Mouse (Mus musculus): ENCODE results near the gene Spdye4c. TPM values are rescaled to one million over a fixed set of nuclear protein-coding genes. Genes with fewer than 3 reads are reported as not detected.

Spdye4c gene
- polyA plus RNA-seq, 1 experiment from 2014 or later, result not detected

DNA sequence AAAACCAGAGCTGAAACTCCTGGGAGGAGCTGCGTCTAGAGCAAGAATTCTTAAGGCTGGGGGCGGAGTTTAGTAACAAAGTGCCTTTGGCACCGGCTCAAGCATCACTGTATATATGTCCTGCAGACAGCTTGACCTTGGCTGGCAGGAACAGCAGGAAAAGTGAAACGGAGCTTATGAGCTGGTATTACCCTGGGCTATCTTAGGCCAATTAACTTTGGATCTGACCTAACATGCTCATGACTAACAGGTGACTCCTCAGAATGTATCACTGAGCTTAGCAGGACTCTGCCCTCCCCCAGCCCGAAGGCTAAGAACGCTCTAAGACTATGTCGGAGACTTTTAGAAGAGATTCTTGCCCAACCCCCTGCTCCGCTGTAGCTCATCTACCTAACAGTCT is 25.1 kb upstream of the Spdye4c start:
- peaks cover 15% of the 10 kb centered on the region for H3K4me1 ChIP-seq
- no peak overlapping the region for H3K4me3 ChIP-seq
- no peaks in the 10 kb centered on the region for H3K36me3 ChIP-seq (replicated peaks)
- no peaks in the 10 kb centered on the region for H3K9me3 ChIP-seq
- H3K27me3 ChIP-seq (ENCODE audit: poor library complexity, severe bottlenecking), result no peaks in the 10 kb centered on the region
- DNase-seq (ENCODE audit: extremely low spot score, low spot score), result no peak
- 68% methylated on average over 8 of the region's 8 CpGs for WGBS
- H3K27ac ChIP-seq, result no peak overlapping the region

DNA sequence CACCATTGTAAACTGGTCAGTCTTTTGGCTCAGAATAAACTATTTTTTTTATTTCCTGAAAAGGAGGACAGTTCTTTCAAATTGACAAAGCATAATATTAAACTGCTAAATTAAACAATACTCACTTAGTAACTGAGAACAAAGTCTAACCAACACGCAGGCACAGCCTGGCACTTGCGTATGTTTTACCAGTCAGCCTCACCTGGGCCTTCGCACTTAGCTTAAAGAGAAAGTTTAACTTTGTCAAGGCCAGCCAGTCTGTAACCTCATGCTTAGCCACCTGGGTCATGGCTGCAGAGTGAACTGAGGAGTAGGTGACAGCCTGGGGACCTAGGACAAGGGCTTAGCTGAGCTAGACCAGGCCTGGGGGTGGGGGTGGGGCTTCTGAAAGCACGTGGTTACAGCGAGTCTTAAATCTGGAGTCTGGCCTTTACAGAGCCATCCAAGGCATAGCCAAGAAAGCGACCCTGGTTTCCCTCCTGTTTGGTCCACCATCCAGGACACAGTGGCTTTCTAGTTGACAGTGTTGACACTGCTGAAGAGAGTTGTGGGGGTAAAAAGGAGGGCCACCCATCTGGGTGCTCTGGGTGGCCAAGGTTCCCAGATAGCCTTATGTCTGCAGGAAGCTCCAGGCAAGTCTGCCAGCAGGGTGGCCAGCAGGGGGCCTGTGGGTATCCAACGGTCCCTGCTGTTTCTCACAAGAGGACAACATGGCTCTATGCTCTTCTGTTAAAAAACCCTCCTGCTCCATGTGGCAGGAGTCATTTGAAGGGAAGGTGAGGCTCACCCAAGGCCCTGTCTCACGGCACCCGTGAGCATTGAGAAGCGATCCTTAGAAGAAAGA is 24.5 kb upstream of the Spdye4c start:
- 73% methylated on average over 10 of the region's 10 CpGs for WGBS
- DNase-seq (ENCODE audit: extremely low spot score, low spot score), result no peak
- Histone ChIP-seq H3K27ac (no peak overlapping the region), H3K9me3 (no peaks in the 10 kb centered on the region), H3K36me3 (replicated peaks) (no peaks in the 10 kb centered on the region), H3K27me3 (ENCODE audit: poor library complexity, severe bottlenecking) (no peaks in the 10 kb centered on the region), H3K4me1 (peaks cover 15% of the 10 kb centered on the region), H3K4me3 (no peak overlapping the region)

DNA sequence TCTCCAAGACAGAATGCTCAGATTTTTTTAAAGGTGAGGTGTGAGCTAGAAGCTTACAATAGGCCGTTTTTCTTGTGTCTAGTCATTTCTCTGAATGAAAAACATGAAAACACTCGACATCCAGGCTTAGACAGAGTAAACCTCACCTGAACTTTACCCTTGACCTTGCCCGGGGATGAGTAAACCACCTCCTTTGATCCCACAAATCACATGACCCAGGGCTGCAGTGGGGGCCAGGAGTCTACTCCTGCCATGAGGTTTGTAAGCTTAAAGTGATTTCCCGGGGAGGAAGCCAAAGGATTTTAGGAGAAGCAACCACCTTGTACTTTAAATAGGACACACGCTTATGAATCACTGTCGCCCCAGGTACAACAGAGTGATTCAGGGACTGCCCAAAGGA is 23.0 kb upstream of the Spdye4c start:
- no peak overlapping the region for H3K4me3 ChIP-seq
- 81% methylated on average over 6 of the region's 6 CpGs for WGBS
- no peaks in the 10 kb centered on the region for H3K27me3 ChIP-seq (ENCODE audit: poor library complexity, severe bottlenecking)
- no peak for DNase-seq (ENCODE audit: extremely low spot score, low spot score)
- peaks cover 15% of the 10 kb centered on the region for H3K4me1 ChIP-seq
- H3K36me3 ChIP-seq (replicated peaks), result no peaks in the 10 kb centered on the region
- H3K9me3 ChIP-seq, result no peaks in the 10 kb centered on the region
- no peak overlapping the region for H3K27ac ChIP-seq

DNA sequence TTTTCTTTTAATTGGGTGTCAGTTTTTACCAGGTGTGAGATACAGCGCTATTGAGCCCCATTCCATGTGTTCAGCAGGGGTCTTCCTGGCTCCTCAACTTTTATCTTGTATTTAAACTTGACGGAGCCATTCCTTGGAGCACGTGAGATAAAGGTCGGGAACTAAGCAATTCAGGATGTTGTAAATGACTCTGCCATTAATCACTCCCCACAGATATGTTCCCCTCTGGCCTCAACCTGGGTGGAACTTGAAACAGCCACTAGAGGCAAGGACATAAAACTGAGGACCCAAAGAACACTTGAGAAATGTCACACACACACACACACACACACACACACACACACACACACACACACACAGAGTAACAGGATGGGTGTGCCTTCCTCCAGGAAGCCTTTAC is 22.5 kb upstream of the Spdye4c start:
- Histone ChIP-seq H3K36me3 (replicated peaks) (no peaks in the 10 kb centered on the region), H3K27ac (no peak overlapping the region), H3K27me3 (ENCODE audit: poor library complexity, severe bottlenecking) (no peaks in the 10 kb centered on the region), H3K4me1 (peaks cover 15% of the 10 kb centered on the region), H3K4me3 (no peak overlapping the region), H3K9me3 (no peaks in the 10 kb centered on the region)
- DNase-seq (ENCODE audit: extremely low spot score, low spot score), result no peak
- 90% methylated on average over 4 of the region's 4 CpGs for WGBS

DNA sequence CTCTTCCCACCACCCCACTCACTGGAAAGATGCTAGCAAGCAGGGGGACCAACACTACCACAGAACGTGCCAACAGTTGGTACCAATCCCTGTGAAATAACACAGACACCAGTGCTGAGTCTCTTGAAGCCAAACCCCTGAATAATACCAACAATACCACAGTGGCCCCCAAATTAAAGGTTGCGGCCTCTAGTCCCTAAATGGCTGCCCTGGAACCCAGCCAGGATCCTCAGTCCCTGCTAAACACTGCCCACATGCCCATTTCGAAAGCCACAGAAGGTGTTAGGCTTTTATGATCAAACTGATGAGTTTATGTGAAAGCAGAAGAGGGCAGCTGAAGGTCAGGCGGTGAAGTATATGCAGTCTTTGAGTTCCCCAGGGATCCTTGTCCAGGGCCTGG is 20.0 kb upstream of the Spdye4c start:
- Histone ChIP-seq H3K36me3 (replicated peaks) (no peaks in the 10 kb centered on the region), H3K27me3 (ENCODE audit: poor library complexity, severe bottlenecking) (0 out of 2 replicates have a peak, but pooled peaks cover 3% of the 10 kb centered on the region), H3K4me1 (peaks cover 10% of the 10 kb centered on the region), H3K4me3 (no peak overlapping the region), H3K9me3 (no peaks in the 10 kb centered on the region), H3K27ac (no peak overlapping the region)
- 88% methylated on average over 4 of the region's 4 CpGs for WGBS
- no peak for DNase-seq (ENCODE audit: extremely low spot score, low spot score)

DNA sequence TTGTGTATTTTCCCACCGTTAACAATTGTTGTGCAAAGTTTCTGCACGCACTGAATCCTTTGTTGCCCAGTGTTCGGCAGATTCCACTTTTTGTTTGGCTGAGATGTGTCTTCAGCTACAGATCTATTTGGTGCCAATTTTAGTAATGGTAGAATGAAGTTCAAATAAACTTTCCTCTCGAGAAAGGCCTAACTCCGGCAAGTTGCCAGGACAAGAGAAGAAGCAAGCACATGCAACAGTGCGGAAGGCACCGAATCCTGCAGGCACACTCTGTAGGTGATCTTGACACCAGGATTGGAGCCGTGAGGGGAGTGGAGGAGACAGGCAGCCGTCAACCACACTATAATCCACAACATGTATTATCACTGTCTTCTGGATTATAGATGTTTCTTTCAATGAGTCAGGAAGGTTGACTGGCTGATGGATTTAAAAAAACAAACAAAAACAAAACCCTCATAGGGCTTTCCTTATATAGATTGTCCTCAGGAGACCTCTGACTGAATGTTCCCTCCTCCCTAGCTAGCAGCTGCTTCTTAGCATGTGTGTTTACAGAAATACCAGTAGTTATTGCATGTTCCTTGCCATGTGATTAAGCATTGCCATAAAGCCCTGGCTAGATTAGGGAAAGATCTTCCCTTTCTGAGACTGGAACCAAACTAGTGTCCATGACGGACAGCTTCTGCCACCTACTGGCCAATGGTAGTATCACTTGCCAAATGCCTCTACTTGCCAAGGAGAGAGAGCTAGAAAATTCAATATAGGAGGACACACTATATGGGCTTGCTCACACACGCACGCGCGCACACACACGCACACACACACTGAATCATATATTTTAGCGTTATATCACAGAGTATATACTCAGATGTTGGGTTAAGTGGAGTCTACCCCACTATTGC is 18.0 kb upstream of the Spdye4c start:
- DNase-seq (ENCODE audit: extremely low spot score, low spot score), result peak; percentile 79
- Histone ChIP-seq H3K4me1 (no peaks in the 10 kb centered on the region), H3K27ac (no peak overlapping the region), H3K27me3 (ENCODE audit: poor library complexity, severe bottlenecking) (0 out of 2 replicates have a peak, but pooled peaks cover 3% of the 10 kb centered on the region), H3K4me3 (no peak overlapping the region), H3K36me3 (replicated peaks) (no peaks in the 10 kb centered on the region), H3K9me3 (no peaks in the 10 kb centered on the region)
- WGBS, result 55% methylated on average over 16 of the region's 16 CpGs

DNA sequence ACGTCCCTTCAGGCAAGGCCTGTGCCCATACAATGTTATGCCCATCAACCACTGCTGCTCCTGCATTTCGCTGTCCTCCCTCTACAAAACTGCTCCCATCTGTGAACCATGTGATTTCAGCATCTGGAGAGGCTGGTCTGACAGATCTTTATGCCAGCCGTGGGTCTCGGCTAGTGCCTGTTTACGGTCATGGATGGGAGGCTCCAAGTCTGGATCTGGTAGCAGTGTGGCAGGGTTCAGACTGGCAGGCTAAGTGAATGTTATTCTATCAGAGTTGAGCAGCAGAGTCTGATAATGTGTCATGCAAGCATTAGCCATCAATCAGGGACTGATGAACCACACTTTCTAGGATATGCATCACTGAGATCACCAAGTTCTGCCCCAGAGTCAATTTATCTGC is 8.1 kb upstream of the Spdye4c start:
- H3K4me3 ChIP-seq, result no peak overlapping the region
- H3K9me3 ChIP-seq, result no peaks in the 10 kb centered on the region
- no peak overlapping the region for H3K27ac ChIP-seq
- H3K36me3 ChIP-seq (replicated peaks), result no peaks in the 10 kb centered on the region
- no peaks in the 10 kb centered on the region for H3K27me3 ChIP-seq (ENCODE audit: poor library complexity, severe bottlenecking)
- WGBS, result 74% methylated on average over 5 of the region's 5 CpGs
- no peak for DNase-seq (ENCODE audit: extremely low spot score, low spot score)
- H3K4me1 ChIP-seq, result peaks cover 11% of the 10 kb centered on the region

DNA sequence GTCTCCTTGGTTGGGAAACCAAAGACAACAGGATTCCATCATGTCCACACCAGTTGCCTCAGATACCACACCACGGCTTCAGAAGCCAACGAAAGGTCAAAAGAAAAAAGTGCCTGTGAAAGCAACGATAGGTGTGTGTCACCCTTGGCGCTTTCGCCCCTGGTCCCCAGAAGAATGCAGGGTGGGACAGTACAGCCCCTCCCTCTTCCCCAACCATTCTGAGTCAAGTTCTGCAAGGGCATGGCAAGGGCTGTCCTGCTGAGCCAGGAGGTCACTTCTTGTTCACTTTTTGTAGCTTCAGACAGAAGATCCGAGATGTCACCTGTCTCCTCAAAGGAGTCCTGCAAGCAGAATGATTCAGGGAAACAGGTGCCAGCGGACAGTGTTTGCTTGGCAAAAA is 1.3 kb downstream of the Spdye4c start:
- no peak for DNase-seq (ENCODE audit: extremely low spot score, low spot score)
- no peaks in the 10 kb centered on the region for H3K4me1 ChIP-seq
- H3K27me3 ChIP-seq (ENCODE audit: poor library complexity, severe bottlenecking), result no peaks in the 10 kb centered on the region
- H3K36me3 ChIP-seq (replicated peaks), result no peaks in the 10 kb centered on the region
- no peaks in the 10 kb centered on the region for H3K9me3 ChIP-seq
- WGBS, result 93% methylated on average over 7 of the region's 7 CpGs
- no peak overlapping the region for H3K4me3 ChIP-seq
- no peak overlapping the region for H3K27ac ChIP-seq

DNA sequence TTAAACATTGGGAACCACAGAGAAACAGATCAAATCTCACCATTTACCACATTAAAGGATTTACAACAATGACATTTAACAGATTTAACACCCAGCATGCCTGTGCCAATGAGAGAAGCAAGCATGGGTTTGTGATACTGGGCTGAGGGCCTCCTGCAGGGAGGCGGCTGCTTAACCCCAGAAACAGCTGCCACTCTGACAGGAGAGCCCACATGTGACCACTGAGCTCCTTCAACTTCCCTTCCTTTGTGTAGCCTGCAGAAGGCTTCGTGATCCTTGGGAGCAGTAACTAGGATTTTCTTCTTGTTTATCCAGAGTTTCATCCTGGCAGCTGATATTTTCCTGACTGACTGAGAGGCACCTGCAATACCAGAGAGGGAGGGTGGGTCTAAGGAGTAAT is 10.5 kb downstream of the Spdye4c start:
- Histone ChIP-seq H3K4me1 (0 out of 2 replicates have a peak, but pooled peaks cover 4% of the 10 kb centered on the region), H3K27me3 (ENCODE audit: poor library complexity, severe bottlenecking) (no peaks in the 10 kb centered on the region), H3K27ac (no peak overlapping the region), H3K36me3 (replicated peaks) (no peaks in the 10 kb centered on the region), H3K9me3 (peaks cover 5% of the 10 kb centered on the region; the same call in 1 of the 2 replicates), H3K4me3 (no peak overlapping the region)
- DNase-seq (ENCODE audit: extremely low spot score, low spot score), result no peak
- WGBS, result 32% methylated on average over 2 of the region's 2 CpGs

DNA sequence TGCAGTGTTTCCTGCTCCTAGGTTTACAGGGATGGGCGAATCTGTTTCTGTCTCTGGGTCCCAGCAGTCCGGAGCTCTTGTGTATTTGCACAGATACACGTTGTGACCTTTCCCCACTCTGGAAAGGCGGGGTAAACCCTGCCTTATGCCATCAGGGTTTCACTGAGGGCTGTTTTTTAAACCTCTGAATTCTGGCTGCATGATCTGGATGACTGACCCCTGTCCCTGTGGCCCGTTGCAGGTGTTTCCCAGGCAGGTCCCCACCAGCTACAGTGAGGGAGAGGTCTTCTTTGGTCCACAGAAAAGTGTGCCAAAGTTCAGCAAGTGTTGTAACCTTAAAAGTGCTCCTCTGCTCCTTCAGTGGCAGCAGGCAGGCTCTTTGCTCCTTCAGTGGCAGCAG is 18.3 kb downstream of the Spdye4c start:
- DNase-seq (ENCODE audit: extremely low spot score, low spot score), result no peak
- peaks cover 55% of the 10 kb centered on the region for H3K36me3 ChIP-seq (replicated peaks)
- no peak overlapping the region for H3K27ac ChIP-seq
- peaks cover 5% of the 10 kb centered on the region; the same call in 1 of the 2 replicates for H3K9me3 ChIP-seq
- H3K4me3 ChIP-seq, result no peak overlapping the region
- WGBS, result 80% methylated on average over 5 of the region's 5 CpGs
- no peaks in the 10 kb centered on the region for H3K4me1 ChIP-seq
- H3K27me3 ChIP-seq (ENCODE audit: poor library complexity, severe bottlenecking), result no peaks in the 10 kb centered on the region

DNA sequence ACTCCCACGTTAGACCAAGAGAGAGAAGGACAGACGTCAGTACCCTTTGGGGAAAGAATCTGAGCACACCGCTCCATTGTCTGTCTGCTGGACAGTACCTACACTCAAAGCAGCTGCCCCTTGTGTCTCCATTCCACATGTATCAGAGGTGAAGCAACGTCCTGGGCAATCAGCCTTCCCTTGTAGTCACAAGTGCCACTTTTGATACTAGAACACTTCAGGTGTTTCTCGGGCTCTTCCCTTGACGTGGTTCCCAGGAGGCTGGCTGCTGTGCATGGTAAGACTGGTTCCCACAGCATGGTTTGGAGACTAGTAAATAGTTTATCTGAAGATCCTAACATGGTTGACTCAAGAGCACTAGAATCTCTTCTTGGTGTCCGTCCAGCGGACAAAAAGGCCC is 20.2 kb downstream of the Spdye4c start:
- no peak for DNase-seq (ENCODE audit: extremely low spot score, low spot score)
- H3K27me3 ChIP-seq (ENCODE audit: poor library complexity, severe bottlenecking), result no peaks in the 10 kb centered on the region
- H3K27ac ChIP-seq, result no peak overlapping the region
- WGBS, result 92% methylated on average over 8 of the region's 8 CpGs
- no peak overlapping the region for H3K4me3 ChIP-seq
- no peaks in the 10 kb centered on the region for H3K9me3 ChIP-seq
- peaks cover 74% of the 10 kb centered on the region for H3K36me3 ChIP-seq (replicated peaks)
- no peaks in the 10 kb centered on the region for H3K4me1 ChIP-seq

DNA sequence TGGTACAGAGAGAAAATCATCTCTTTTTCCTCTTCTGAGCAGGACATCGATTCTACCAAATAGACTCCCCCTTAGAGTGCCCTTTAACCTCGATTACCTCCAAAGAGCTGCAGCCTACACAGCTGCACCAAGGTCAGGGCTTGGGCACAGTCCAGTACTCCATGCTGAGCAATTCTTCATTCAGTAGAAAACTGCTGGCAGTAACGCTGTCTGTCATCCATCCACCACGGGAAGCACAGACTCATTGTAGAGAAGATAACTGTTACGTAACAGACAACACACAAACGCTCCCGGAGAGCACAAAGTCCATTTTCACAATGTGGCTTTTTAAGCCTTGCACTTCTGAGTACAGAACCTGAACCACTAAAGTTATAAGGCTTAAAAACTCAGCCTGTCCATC is 21.3 kb downstream of the Spdye4c start:
- Histone ChIP-seq H3K4me3 (no peak overlapping the region), H3K27me3 (ENCODE audit: poor library complexity, severe bottlenecking) (no peaks in the 10 kb centered on the region), H3K4me1 (no peaks in the 10 kb centered on the region), H3K27ac (no peak overlapping the region), H3K9me3 (no peaks in the 10 kb centered on the region), H3K36me3 (replicated peaks) (peaks cover 84% of the 10 kb centered on the region)
- 93% methylated on average over 7 of the region's 7 CpGs for WGBS
- no peak for DNase-seq (ENCODE audit: extremely low spot score, low spot score)

DNA sequence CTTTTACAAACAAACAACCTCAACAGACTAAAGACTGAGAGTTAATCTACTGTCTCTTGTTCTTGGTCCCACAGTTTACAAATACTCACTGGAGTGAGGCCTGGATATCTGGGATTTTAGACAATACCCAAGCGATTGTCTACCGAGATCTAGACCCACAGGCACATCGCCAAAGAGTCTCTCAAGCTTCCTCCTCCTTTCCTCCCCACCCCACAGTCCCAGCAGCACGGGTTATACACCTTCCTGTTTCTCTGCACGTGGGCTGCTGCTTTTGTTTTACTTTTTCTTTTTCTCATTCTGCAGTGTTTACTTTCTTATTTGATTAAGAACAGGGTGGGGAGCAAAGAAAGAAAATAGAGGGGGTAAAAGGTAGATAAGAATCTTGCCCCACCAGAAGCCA is 22.4 kb downstream of the Spdye4c start:
- H3K4me3 ChIP-seq, result no peak overlapping the region
- WGBS, result 89% methylated on average over 5 of the region's 5 CpGs
- no peak for DNase-seq (ENCODE audit: extremely low spot score, low spot score)
- no peaks in the 10 kb centered on the region for H3K4me1 ChIP-seq
- peaks cover 95% of the 10 kb centered on the region for H3K36me3 ChIP-seq (replicated peaks)
- H3K27ac ChIP-seq, result no peak overlapping the region
- H3K27me3 ChIP-seq (ENCODE audit: poor library complexity, severe bottlenecking), result no peaks in the 10 kb centered on the region
- no peaks in the 10 kb centered on the region for H3K9me3 ChIP-seq

All from forebrain, embryonic 10.5 days (tissue).